Mouse (Mus musculus): ENCODE results near the gene Zfp263.

The Zfp263 gene

DNA sequence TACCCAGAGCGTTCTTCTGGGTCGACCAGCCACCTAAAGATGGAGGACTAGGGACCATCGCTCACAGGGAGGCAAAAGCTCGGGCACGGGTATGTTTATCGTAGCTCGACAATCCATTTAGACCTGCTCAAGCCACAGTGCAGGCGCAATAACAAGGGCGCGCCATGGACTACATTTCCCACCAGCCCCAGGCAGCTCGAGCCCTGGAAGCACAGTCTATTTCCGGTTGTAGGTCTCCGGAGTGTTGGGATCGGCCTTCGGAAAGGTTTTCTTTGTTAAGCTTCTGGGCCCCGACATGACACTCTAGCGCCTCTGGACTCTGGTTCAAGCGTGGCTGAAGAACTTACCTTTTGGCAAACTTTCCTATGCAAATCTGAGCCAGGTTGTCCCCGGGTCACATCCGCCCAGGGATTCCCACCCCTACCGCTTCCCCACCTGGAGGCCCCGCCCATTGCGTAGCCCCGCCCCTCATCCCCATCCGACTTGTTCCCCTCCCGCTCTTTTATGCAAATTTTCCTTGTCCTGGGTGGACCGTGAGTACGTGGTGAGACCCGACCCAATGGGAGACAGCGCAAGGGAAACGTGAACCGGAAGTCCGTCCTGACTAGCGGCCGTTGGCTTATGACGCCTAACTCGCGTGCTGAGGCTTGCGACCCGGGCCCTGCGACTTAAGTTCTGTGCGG lies at the start of gene Zfp263:
Zfp263 (plus strand) TSS at position 591 of the 683 bp plus-strand sequence.
- peak; percentile 87 to 89 for DNase-seq

DNA sequence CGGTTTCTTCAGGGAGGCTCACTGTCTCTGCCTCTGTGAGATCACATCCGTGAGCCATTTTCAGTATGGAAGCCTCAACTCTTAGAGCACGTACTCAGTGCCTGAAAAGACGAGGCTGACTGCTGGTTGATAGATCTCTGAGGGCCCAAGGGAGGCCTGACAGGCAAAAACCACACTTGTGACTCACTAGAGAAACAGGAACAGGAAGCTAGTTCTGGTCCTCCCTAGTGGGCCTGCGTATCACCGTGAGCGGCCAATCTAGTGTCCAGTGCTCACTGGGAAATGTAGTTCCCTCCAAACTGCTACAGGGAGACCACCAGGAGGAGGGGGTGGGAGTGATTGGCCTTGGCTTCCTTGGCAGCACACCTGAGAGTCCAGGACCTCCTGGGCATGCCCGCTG lies 44.6 kb upstream of the Zfp263 start:
- DNase-seq, result no peak

DNA sequence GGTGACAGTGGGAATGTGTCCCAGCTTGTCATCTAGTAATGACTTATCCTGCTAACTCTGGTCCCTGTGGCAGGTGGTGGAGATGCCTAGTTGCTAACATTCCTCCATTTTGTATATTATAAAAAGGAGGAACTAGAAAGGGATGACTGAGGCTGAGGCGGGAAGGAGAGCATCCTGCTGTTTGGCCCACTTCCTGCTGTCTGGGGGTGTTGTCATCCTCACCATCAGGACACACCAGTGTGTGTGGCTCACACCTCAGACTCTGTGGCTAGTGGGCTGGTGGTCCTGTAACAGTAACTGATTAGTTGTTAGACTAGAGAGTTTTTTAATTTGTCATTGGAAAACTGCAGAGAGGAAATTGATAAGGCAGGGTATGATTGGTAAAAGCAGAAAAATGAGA lies 43.0 kb upstream of the Zfp263 start:
- DNase-seq, result no peak

DNA sequence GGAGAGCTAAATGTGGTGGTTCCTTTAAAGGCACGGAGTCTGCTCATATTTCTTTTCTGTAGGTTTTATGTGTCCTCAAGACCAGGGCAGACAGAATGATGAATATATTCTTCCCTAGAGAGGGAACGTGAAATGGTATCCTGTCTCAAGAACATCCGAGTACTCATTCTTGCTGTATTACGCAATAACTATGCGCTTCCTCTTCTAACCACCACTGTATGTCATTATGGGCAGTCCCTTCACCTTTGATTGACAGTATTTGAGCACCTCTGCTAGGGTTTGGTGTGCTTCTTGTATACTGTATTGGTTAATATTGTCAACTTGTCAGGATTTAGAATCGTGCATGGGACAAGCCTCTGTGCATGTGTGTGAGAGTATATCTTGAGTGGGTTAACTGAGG lies 37.2 kb upstream of the Zfp263 start:
- DNase-seq, result no peak

DNA sequence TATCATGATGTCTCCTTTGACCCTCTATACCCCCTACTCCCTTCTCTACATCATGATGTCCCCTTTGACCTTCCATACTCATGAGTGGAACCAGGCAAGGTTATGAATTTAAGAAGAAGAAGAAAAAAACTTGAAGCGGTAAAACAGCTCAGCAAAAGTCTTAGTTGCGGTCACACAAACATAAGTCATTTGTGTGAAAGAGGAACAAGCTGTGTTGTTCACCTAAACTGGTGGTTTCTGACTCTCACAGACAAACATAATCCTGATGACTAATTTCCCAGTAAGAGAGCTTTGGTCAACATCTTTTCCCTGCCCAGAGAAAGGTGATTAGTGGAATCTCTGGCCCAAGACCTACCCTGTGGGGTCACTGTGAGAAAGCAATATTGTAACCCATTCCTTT lies 29.2 kb upstream of the Zfp263 start:
- no peak for DNase-seq

DNA sequence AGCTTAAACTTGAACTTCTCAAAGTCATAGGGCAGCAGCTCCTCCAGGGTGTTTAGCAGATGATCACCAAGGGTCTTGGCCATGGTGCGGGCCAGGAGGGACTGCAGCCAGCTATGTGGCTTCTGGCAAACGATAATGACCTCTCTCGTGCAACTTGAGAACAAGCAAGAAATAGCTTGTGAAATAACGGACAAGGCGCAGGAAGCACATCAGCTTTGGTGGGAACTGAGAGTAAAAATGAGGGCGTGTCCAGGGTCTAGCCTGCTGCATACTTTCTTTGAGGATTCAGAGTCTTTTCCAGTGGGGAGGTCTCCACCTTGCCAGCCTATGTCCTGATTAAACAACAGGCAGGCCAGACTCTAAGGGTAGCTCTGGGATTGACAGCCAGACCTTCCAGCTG lies 25.9 kb upstream of the Zfp263 start, which contains the start of gene Mefv:
Mefv (minus strand) TSS at position 118 of the 400 bp plus-strand sequence.
- DNase-seq, result no peak

DNA sequence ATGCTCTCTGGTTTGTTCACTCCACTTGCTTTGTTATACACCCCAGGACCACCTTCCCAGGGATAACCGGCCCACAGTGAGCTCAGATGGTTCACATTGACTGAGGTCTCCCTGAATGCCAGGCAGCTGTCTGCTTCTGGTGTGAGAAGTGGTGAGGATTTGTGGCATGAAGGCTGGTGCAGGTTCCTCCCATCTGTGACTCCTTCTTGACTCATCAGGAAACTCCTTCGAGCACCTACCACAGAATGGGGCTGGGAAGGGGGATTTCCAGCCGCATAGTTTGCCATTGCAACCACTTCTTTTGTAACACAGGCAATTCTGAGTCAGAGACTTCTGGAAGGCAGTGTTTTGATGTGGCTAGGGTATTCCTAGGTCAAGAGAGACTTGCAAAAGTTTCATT lies 20.7 kb upstream of the Zfp263 start:
- no peak for DNase-seq

DNA sequence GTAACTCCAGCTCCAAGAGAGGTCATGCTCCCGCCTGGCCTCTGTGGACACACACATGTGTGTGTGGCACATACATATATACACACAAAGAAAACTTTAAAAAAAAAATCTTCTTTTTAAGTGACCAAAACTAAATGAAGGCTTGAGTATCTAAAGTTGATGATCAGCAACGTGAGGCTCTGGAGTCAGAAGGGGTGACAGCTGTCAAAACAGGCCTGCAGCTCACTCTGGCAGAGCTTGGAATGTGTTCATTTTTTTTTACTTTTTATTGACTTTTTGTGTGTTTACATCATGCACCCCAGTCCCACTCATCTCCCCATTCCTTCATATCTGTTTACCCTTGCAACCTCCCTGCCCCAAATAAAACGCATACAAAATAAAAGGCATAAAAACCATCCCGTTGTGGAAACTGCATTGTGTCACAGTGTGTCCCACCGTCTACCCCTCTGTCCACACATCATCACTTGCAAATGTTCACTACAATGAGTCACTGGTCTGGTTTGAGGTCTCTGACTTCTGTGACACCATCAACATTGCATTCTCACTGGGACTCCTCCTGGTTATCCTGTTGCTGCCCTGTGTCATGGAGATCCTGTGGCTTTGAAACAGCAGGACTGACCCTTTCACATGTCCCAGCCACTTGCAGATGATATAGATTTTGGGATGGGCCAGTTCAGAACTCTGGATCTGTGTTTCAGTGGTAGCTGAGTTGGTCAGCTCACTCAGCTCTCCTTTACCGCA lies 15.7 kb upstream of the Zfp263 start:
- DNase-seq, result no peak

DNA sequence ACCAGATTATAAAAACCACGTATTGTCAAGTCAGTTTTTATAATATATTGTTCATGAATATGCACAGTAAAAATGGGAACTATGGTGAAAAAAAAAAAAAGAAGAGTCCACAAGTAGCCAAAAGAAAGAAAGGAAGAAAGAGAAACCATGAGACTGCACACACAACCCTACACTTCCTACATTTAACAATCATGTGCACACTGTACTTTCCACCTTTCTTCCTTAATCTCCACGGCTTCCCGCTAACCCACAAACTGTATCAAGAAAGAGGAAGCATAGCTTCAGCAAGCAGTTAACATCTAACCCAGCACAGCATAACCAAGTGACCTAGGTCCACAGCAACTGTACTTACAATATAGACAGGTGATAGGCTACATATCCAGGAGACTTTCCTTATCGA lies 11.3 kb upstream of the Zfp263 start:
- no peak for DNase-seq

DNA sequence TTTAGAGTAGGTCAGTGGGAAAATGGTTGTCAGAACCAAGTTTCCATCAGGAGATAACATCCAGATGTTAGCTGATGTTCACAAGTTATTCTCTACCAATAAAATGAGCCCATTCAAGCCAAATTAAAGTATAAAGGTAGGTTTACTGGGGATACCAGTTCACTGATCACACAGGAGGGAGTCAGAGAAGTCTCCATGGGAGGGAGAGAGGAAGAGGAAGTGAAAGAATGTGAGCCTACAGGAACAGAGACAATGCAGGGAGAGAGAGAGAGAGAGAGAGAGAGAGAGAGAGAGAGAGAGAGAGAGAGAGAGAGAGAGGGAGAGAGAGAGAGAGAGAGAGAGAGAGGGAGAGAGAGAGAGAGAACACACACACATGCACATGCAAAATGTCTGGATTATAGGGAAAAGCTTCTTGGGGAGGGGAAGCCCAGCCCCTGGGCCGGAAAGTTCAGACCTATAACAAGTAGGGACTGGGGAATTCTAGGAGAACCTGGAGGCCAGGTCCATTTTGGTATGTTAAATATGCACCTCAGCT lies 10.6 kb upstream of the Zfp263 start:
- DNase-seq, result no peak

DNA sequence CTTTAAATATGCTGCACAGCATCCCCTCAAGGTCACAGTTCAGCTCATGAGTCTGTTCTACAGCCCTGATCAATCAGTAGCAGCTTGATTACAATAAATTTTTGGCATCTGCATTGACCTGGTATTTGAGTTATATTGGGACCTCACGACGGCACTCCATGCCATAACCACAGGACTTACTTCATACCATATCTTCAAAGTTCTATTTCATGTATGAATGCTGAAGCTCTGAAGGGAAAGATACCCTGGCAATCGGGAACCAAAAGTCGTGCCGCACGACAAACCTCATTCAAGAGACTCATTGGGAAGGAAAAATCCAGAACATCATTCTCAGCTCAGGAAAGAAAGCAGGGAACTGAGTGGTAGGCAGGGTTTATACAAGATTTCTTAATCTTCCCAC lies 1.4 kb upstream of the Zfp263 start:
- DNase-seq, result no peak

DNA sequence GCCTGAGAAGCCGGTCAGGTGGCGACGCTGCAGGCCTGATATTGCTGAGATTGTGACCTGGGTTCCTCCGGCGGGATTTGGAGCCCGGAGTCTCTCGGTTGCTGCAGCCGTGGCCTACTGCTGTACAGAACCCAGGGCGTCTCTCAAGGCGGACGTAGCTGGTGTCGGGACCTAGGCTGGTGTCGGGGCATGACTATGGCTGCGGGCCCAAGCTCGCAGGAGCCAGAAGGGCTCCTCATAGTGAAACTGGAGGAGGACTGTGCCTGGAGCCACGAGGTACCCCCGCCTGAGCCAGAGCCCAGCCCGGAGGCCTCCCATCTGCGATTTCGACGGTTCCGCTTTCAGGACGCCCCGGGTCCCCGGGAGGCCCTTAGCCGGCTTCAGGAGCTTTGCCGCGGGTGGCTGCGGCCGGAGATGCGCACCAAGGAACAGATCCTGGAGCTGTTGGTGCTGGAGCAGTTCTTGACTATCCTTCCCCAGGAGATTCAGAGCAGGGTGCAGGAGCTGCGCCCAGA lies 350 bp downstream of the Zfp263 start:
- DNase-seq, result no peak

DNA sequence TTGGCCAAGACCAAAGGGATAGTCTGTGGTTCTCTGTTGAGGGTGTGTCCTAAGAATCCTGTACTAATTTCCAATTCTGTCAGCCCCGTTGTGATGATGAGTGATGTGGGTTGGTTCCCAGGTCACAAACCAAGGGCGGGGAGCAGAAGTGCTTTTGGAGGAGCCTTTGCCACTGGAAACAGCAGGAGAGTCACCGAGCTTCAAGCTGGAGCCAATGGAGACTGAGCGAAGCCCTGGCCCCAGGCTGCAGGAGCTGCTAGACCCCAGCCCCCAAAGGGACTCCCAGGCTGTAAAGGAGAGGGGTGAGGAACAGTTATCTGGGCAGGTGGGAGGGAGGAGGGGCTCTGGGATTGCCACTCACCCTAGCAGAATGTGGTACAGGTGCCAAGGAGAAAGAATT lies 1.8 kb downstream of the Zfp263 start:
- DNase-seq, result no peak

DNA sequence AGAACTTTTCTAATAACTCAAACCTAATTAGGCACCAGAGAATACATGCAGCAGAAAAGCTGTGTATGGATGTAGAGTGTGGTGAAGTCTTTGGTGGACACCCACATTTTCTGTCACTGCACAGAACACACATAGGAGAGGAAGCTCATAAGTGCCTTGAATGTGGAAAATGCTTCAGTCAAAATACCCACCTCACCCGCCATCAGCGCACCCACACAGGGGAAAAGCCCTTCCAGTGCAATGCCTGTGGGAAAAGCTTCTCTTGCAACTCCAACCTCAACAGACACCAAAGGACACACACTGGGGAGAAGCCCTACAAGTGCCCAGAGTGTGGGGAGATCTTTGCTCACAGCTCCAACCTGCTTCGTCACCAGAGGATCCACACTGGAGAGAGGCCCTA lies 5.1 kb downstream of the Zfp263 start:
- DNase-seq, result no peak

DNA sequence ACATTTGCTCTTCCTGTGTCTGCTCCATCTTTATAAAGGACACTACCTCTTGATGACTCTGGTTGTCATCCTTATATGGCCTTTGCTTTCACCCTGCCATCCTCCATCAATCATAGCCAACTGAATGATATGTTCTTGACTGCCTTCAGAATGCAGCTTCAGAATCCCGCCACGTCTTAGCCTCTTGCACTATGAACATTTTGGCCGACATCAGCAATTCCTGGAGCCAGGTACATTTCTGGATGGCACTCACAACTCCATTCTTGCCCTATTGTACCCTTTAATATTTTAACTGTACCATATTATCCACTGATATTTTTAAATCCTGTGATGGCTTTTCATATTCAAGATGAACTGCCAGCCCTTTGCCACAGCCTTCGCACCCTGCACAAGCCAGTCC lies 27.7 kb downstream of the Zfp263 start:
- no peak for DNase-seq

DNA sequence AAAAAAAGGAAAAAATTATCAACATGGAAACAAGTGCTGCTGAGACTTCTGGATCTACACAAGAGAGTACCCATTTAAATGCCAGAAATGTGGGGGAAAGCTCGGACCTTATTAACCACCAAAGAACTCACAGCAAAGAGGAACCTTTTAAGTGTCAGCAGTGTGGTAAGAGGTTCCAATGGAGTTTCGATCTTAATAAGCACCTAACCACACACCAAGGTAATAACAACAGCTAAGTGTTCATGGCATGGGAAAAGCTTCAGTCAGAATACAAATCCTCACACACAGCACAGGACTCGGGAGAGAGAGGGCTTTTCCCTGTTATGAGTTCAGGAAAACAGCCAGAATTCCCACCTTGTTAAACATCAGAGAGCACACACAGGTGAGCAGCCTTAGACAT lies 32.5 kb downstream of the Zfp263 start:
- no peak for DNase-seq

DNA sequence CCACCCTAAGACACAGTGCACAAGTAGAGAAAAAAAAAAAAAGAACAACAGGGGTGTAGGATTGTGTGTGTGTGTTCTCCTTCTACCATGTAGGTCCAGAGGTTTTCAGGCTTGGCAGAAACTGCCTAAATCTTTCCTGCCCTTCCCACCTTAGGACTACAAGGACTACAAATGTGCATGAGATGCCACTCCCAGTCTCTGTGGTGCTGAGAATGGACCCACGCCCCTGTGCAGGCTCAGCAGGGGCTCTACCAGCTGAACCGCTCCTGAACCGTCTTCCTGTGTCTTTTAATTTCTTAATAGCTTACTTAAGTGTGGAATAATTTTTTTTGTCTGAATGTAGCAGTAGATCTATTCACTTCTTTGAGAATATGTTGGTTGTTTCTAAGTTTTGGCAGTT lies 34.1 kb downstream of the Zfp263 start:
- no peak for DNase-seq

DNA sequence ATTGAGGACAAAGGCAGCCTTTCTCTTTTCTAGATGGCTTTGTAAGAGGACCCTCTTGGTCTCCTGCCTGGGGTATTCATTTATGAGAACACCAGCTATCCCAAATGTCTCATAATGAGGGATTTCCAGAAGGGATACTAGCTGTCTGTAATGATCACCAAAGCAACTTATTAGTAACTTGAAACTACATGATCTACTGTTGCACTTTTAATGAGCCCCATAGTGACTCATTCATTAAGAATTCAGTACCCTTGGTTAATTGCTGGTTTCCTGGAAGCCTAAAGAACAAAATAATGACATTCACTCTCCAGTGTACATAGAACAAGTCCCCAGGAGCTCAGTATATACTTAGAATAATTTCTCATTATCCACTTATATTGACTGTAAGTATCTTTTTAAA lies 37.3 kb downstream of the Zfp263 start:
- no peak for DNase-seq

DNA sequence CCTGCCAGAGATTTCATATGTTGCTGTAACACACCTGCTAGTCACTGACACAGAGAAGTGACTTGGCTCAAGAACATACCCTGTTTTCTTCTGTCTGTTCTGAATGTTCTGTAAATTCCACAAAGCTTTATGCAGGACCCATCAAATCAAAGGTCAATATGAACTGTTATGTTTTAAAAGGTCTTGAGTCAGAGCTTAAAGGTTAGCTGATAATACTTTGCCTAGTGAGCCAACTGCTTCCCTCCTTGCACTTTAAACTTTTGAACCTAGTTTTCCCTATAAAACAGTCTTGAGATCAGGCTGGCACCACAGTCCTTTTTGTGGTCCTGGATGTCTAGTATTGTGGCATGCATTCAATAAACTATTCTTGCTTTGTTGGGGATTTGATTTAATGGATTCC lies 44.5 kb downstream of the Zfp263 start:
- no peak for DNase-seq

All from thymus, postnatal 36 days (tissue).